Mouse (Mus musculus) ES-E14 (cell line): ENCODE measurements around the gene Ankrd28.

ENCODE experiments used
- CHD2 ChIP-seq: IDR thresholded peaks from 2 replicates; pipeline ENCODE4 v1.6.1; 2014; ENCODE audit warnings: mild to moderate bottlenecking, low read depth, low read length, inconsistent platforms
- HCFC1 ChIP-seq: IDR thresholded peaks from 2 replicates; pipeline ENCODE4 v1.6.1; 2012; ENCODE audit warnings: low read length, inconsistent platforms, borderline replicate concordance; ENCODE audit not compliant: insufficient read depth
- MAFK ChIP-seq: IDR thresholded peaks from 2 replicates; pipeline ENCODE4 v1.6.1; 2014; ENCODE audit warnings: mild to moderate bottlenecking, low read depth, low read length, inconsistent platforms; ENCODE audit not compliant: insufficient read depth
- ZC3H11A ChIP-seq: IDR thresholded peaks from 2 replicates; pipeline ENCODE4 v1.6.1; 2012; ENCODE audit warnings: low read depth, mild to moderate bottlenecking, inconsistent platforms, low read length, borderline replicate concordance
- ZNF384 ChIP-seq: IDR thresholded peaks from 2 replicates; pipeline ENCODE4 v1.6.1; 2012; ENCODE audit warnings: low read depth, low read length, inconsistent platforms

- TF ChIP-seq CHD2 (no peak), ZC3H11A (no peak), MAFK (no peak), HCFC1 (no peak), ZNF384 (no peak)
Observed at GRCm38 (mm10) chr14:31800446-31800845, 30.0 kb downstream of the Ankrd28 start.
